Mouse (Mus musculus) layer of hippocampus, adult 2 months (tissue): ENCODE results near the gene Tstd1. TPM values are rescaled to one million over a fixed set of nuclear protein-coding genes. Genes with fewer than 3 reads are reported as not detected.

Source experiments
- DNase-seq, 2 experiments: peaks; one replicate each; pipeline ENCODE4 v3.0.0; 2022; ENCODE audit warnings: low spot score in 2 of 2
- H3K27ac ChIP-seq: fragments of 200-600 bp; 2 replicates; pipeline ENCODE4 v1.8.1; 2022
- H3K4me3 ChIP-seq: fragments of 200-600 bp; 2 replicates; pipeline ENCODE4 v1.8.1; 2022; ENCODE audit warnings: mild to moderate bottlenecking
- CTCF ChIP-seq: fragments of 200-600 bp; conservative IDR thresholded peaks from 2 replicates; pipeline ENCODE4 v1.8.1; 2022; ENCODE audit warnings: antibody characterized with exemption, mild to moderate bottlenecking, moderate library complexity
- total RNA-seq, 2 experiments: library from RNA; stranded (reverse); gene quantifications; 2 replicates each; pipeline ENCODE4 v1.2.3; 2021

Tstd1 gene
- total RNA-seq, 2 experiments from 2014 or later = 4.1 to 5.6 TPM

- no peak overlapping the region for H3K27ac ChIP-seq
- no peak for DNase-seq
- TF ChIP-seq CTCF = no peak
- H3K4me3 ChIP-seq = no peak overlapping the region
Measured at GRCm38 (mm10) chr1:171447692-171448091, 29.0 kb downstream of the Tstd1 start.

- H3K4me3 ChIP-seq = no peak overlapping the region
- H3K27ac ChIP-seq = 0 out of 2 replicates have a peak overlapping the region, but pooled peaks have one; percentile 23
- TF ChIP-seq CTCF = no peak
- DNase-seq = no peak
Measured at GRCm38 (mm10) chr1:171450062-171450461, 31.4 kb downstream of the Tstd1 start.

GRCm38 (mm10) chr1:171451001-171451400, 32.3 kb downstream of the Tstd1 start:
- Histone ChIP-seq H3K4me3 (no peak overlapping the region), H3K27ac (0 out of 2 replicates have a peak overlapping the region, but pooled peaks have one; percentile 23)
- no peak for DNase-seq
- no peak for TF ChIP-seq CTCF

GRCm38 (mm10) chr1:171452522-171452921, 33.9 kb downstream of the Tstd1 start:
- H3K4me3 ChIP-seq = no peak overlapping the region
- TF ChIP-seq CTCF = no peak
- no peak for DNase-seq
- H3K27ac ChIP-seq = no peak overlapping the region; the same call in 1 of the 2 replicates

GRCm38 (mm10) chr1:171452923-171453322, 34.3 kb downstream of the Tstd1 start:
- no peak for TF ChIP-seq CTCF
- Histone ChIP-seq H3K4me3 (no peak overlapping the region), H3K27ac (no peak overlapping the region; the same call in 1 of the 2 replicates)
- no peak for DNase-seq

GRCm38 (mm10) chr1:171454926-171455325, 36.3 kb downstream of the Tstd1 start:
- H3K4me3 ChIP-seq = no peak overlapping the region
- TF ChIP-seq CTCF = peak; percentile 35
- H3K27ac ChIP-seq = no peak overlapping the region
- DNase-seq = no peak

- Histone ChIP-seq H3K27ac (no peak overlapping the region), H3K4me3 (no peak overlapping the region)
- TF ChIP-seq CTCF = no peak
- DNase-seq = no peak
Measured at GRCm38 (mm10) chr1:171457568-171457967, 38.9 kb downstream of the Tstd1 start.

- no peak for DNase-seq
- Histone ChIP-seq H3K27ac (no peak overlapping the region), H3K4me3 (no peak overlapping the region)
- no peak for TF ChIP-seq CTCF
Measured at GRCm38 (mm10) chr1:171459791-171460190, 41.1 kb downstream of the Tstd1 start.

GRCm38 (mm10) chr1:171460551-171461503, 42.2 kb downstream of the Tstd1 start:
- no peak for TF ChIP-seq CTCF
- no peak overlapping the region for H3K4me3 ChIP-seq
- no peak overlapping the region for H3K27ac ChIP-seq
- DNase-seq = no peak

GRCm38 (mm10) chr1:171463133-171463532, 44.5 kb downstream of the Tstd1 start:
- TF ChIP-seq CTCF = no peak
- H3K27ac ChIP-seq = no peak overlapping the region
- H3K4me3 ChIP-seq = no peak overlapping the region
- DNase-seq = no peak

GRCm38 (mm10) chr1:171465749-171466412, 47.2 kb downstream of the Tstd1 start:
- no peak for DNase-seq
- TF ChIP-seq CTCF = no peak
- no peak overlapping the region for H3K27ac ChIP-seq
- H3K4me3 ChIP-seq = no peak overlapping the region

- no peak for TF ChIP-seq CTCF
- H3K27ac ChIP-seq = no peak overlapping the region
- H3K4me3 ChIP-seq = no peak overlapping the region
- no peak for DNase-seq
Measured at GRCm38 (mm10) chr1:171466565-171466964, 47.9 kb downstream of the Tstd1 start.

- no peak for DNase-seq
- Histone ChIP-seq H3K27ac (no peak overlapping the region), H3K4me3 (no peak overlapping the region)
- no peak for TF ChIP-seq CTCF
Measured at GRCm38 (mm10) chr1:171469678-171470077, 51.0 kb downstream of the Tstd1 start.

Other genes starting within 250 kb of the Tstd1 start
- 10 to 100 TPM; 40.4 to 40.9 TPM for gene Pcp4l1, start 222.6 kb upstream of the Tstd1 start, total RNA-seq
- gene Nr1i3, start 204.9 kb upstream of the Tstd1 start, total RNA-seq = under 1 TPM in 1 of 2 experiments, not detected in 1; 0.15 TPM
- 10 to 100 TPM; 70.8 to 76.7 TPM for gene Tomm40l, start 196.4 kb upstream of the Tstd1 start, total RNA-seq
- 1 to 10 TPM; 1.2 to 1.9 TPM for gene Apoa2, start 193.8 kb upstream of the Tstd1 start, total RNA-seq
- gene Fcer1g, start 184.5 kb upstream of the Tstd1 start, total RNA-seq = 10 to 100 TPM; 14.9 to 17.2 TPM
- gene Adamts4, start 168.5 kb upstream of the Tstd1 start, total RNA-seq = 10 to 100 TPM in 1 of 2 experiments, 1 to 10 TPM in 1; 9.6 to 10.9 TPM
- 100 to 1,000 TPM; 254 to 273 TPM for gene Ndufs2, start 167.5 kb upstream of the Tstd1 start, total RNA-seq
- 10 to 100 TPM; 73.1 to 79.3 TPM for gene B4galt3, start 148.5 kb upstream of the Tstd1 start, total RNA-seq
- 10 to 100 TPM; 31.2 to 42.1 TPM for gene Ppox, start 137.7 kb upstream of the Tstd1 start, total RNA-seq
- gene Usp21, start 130.9 kb upstream of the Tstd1 start, total RNA-seq = 10 to 100 TPM; 61.9 to 76.6 TPM
- 100 to 1,000 TPM; 105 to 113 TPM for gene Ufc1, start 123.8 kb upstream of the Tstd1 start, total RNA-seq
- gene Dedd, start 89.7 kb upstream of the Tstd1 start, total RNA-seq = 10 to 100 TPM; 36.1 to 37.4 TPM
- 10 to 100 TPM; 42.8 to 45.9 TPM for gene Nit1, start 73.2 kb upstream of the Tstd1 start, total RNA-seq
- gene Pfdn2, start 73.2 kb upstream of the Tstd1 start, total RNA-seq = 100 to 1,000 TPM; 154 to 163 TPM
- gene Klhdc9, start 58.1 kb upstream of the Tstd1 start, total RNA-seq = 1 to 10 TPM; 7.7 to 8.7 TPM
- gene Nectin4, start 48.8 kb upstream of the Tstd1 start, total RNA-seq = 1 to 10 TPM; 5.1 to 6.1 TPM
- 1 to 10 TPM; 1.9 to 2.2 TPM for gene Arhgap30, start 29.9 kb upstream of the Tstd1 start, total RNA-seq
- 100 to 1,000 TPM; 126 to 128 TPM for gene Usf1, start 7.6 kb upstream of the Tstd1 start, total RNA-seq
- 1 to 10 TPM; 5.7 to 6.9 TPM for gene F11r, start 18.7 kb downstream of the Tstd1 start, total RNA-seq
- gene Alyref2, start 84.6 kb downstream of the Tstd1 start, total RNA-seq = 1 to 10 TPM; 6.2 to 7.2 TPM
- not detected for gene Itln1, start 116.4 kb downstream of the Tstd1 start, total RNA-seq
- not detected for gene Cd244a, start 140.3 kb downstream of the Tstd1 start, total RNA-seq
- gene Ly9, start 188.5 kb downstream of the Tstd1 start, total RNA-seq = not detected
- gene Slamf7, start 234.2 kb downstream of the Tstd1 start, total RNA-seq = not detected